Mouse (Mus musculus): ENCODE results near the gene Proz.
"Not testable (repeated sequence)": the region's sequence is repeated elsewhere in the genome, so short reads cannot be mapped to it uniquely, and the experiment has no call there.

Proz gene

GRCm38 (mm10) chr8:13060441-13061150, at the start of gene Proz:
TSS of gene Proz (plus strand) at chr8:13060914.
- no peak for DNase-seq

GRCm38 (mm10) chr8:13019560-13019959, 41.2 kb upstream of the Proz start:
- DNase-seq = no peak

- DNase-seq = no peak
Observed at GRCm38 (mm10) chr8:13021830-13022229, 38.9 kb upstream of the Proz start.

GRCm38 (mm10) chr8:13025487-13026224, 35.1 kb upstream of the Proz start, which contains the start of gene F7:
TSS of gene F7 (plus strand) at chr8:13026034.
- no peak for DNase-seq

GRCm38 (mm10) chr8:13027615-13028014, 33.1 kb upstream of the Proz start:
- DNase-seq = no peak

- peak; percentile 48 for DNase-seq
Observed at GRCm38 (mm10) chr8:13028482-13028881, 32.2 kb upstream of the Proz start.

GRCm38 (mm10) chr8:13036346-13036812, 24.3 kb upstream of the Proz start:
- DNase-seq = no peak

GRCm38 (mm10) chr8:13037015-13037414, 23.7 kb upstream of the Proz start, which contains the start of gene F10:
TSS of gene F10 (plus strand) at chr8:13037308.
- no peak for DNase-seq

- DNase-seq = no peak
Observed at GRCm38 (mm10) chr8:13037569-13037968, 23.1 kb upstream of the Proz start.

- no peak for DNase-seq
Observed at GRCm38 (mm10) chr8:13039054-13039453, 21.7 kb upstream of the Proz start.

- DNase-seq = no peak
Observed at GRCm38 (mm10) chr8:13041459-13041858, 19.3 kb upstream of the Proz start.

- no peak for DNase-seq
Observed at GRCm38 (mm10) chr8:13047652-13048051, 13.1 kb upstream of the Proz start.

GRCm38 (mm10) chr8:13050550-13050949, 10.2 kb upstream of the Proz start:
- DNase-seq = no peak

- DNase-seq = no peak
Observed at GRCm38 (mm10) chr8:13057351-13057750, 3.4 kb upstream of the Proz start.

- no peak for DNase-seq
Observed at GRCm38 (mm10) chr8:13063112-13063511, 2.4 kb downstream of the Proz start.

- DNase-seq = no peak
Observed at GRCm38 (mm10) chr8:13073255-13073654, 12.5 kb downstream of the Proz start.

GRCm38 (mm10) chr8:13075044-13075443, 14.3 kb downstream of the Proz start:
- DNase-seq = no peak

- DNase-seq = not testable (repeated sequence)
Observed at GRCm38 (mm10) chr8:13075579-13075978, 14.9 kb downstream of the Proz start.

- DNase-seq = no peak
Observed at GRCm38 (mm10) chr8:13077542-13077941, 16.8 kb downstream of the Proz start.

GRCm38 (mm10) chr8:13104691-13105086, 44.0 kb downstream of the Proz start:
- peak; percentile 89 for DNase-seq

GRCm38 (mm10) chr8:13105087-13105881, 44.6 kb downstream of the Proz start, which contains the start of the genes Pcid2 and Cul4a:
TSS of gene Pcid2 (minus strand) at chr8:13105459.
TSS of gene Cul4a (plus strand) at chr8:13105621.
- DNase-seq = peak; percentile 96

- no peak for DNase-seq
Observed at GRCm38 (mm10) chr8:13105908-13106551, 45.3 kb downstream of the Proz start.
